Mouse (Mus musculus): ENCODE measurements around the gene Slc47a2. TPM values are rescaled to one million over a fixed set of nuclear protein-coding genes. Genes with fewer than 3 reads are reported as not detected.
"Not testable (repeated sequence)": the region's sequence is repeated elsewhere in the genome, so short reads cannot be mapped to it uniquely, and the experiment has no call there.

The Slc47a2 gene
- polyA plus RNA-seq, 1 experiment, result not detected

DNA sequence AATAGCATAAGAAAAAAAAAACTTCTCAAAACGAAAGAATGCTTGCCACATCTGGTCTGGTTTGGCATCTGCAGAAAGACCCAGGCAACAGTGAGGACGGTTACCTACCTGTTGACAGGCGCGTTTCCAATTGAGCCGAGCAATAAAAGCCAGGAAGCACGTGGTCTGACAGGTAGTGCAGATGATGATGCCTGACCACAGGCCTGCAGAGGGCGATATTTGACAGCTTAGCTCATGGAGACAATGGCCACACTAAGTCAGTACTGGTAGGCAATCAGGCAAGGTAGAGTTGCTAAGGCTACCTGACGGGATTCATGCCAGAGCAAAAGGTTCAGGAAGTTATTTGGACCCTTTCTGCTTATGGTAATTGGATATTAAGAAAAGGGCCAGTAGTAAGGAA is 6.7 kb upstream of the Slc47a2 start:
- WGBS, result 2% methylated on average over 8 of the region's 8 CpGs
- DNase-seq (ENCODE audit: low read depth, low spot score), result peak; percentile 87

DNA sequence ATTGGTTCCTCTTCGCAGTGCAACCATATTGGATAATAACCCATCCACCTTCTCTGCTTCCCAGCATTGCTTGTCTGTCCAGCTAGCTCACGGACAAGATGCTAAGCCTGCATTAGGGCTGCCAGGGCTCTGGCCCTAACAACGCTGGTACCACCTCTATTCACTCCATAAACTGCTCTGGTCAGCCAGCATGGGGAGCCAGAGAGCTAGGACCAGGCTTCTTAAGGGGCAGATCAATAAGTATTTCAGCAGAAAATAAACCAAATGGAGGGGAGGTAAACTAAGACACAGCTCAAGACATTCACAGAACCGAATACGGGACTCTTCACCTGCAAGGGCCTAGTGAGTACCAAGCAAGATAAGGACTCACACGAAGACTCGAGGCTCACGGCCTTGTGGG is 3.5 kb upstream of the Slc47a2 start:
- no peak for DNase-seq (ENCODE audit: low read depth, low spot score)
- WGBS, result 72% methylated on average over 8 of the region's 8 CpGs

- 24% methylated on average over 10 of the region's 10 CpGs for WGBS
- DNase-seq (ENCODE audit: low read depth, low spot score), result no peak
Observed at GRCm38 (mm10) chr11:61341971-61342370, 689 bp downstream of the Slc47a2 start.

DNA sequence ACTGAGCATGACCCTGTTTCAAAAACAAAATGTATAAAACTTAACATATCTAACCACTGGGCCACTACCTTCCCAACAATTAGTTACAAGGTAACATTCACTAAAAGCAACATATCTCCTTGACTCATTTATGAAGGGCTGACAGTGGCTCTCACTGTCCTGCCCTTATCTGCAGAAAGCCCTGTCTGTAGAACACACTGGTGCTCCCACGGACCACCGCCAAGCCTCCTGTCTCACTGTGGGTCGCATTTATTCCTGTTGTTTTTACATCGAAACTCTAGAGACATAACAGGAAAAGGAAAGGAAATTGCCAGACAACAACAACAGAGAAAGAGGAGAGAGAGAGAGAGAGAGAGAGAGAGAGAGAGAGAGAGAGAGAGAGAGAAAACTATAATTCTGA is 1.4 kb downstream of the Slc47a2 start:
- WGBS, result 89% methylated on average over 4 of the region's 4 CpGs
- no peak for DNase-seq (ENCODE audit: low read depth, low spot score)

DNA sequence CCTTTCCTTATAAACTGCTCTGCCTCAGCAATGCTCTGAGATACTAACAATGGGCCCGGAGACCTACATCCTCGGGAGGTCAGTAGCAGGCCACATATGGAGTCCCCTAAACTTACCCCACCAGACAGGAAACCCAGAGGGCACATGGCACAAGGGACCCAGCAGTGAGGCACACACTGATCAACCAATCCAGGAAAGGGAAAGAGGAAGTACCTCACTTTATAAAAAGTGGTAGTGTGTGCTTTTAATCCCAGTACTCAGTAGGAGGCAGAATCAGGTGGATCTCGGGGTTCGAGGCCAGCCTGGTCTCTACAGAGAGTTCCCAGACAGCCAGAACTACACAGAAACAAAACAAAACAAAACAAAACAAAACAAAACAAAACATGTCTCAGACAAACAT is 2.3 kb downstream of the Slc47a2 start:
- 85% methylated on average over 4 of the region's 4 CpGs for WGBS
- DNase-seq (ENCODE audit: low read depth, low spot score), result no peak

GRCm38 (mm10) chr11:61337586-61337985 is 5.1 kb downstream of the Slc47a2 start:
- 54% methylated on average over 10 of the region's 10 CpGs for WGBS
- DNase-seq (ENCODE audit: low read depth, low spot score), result no peak

DNA sequence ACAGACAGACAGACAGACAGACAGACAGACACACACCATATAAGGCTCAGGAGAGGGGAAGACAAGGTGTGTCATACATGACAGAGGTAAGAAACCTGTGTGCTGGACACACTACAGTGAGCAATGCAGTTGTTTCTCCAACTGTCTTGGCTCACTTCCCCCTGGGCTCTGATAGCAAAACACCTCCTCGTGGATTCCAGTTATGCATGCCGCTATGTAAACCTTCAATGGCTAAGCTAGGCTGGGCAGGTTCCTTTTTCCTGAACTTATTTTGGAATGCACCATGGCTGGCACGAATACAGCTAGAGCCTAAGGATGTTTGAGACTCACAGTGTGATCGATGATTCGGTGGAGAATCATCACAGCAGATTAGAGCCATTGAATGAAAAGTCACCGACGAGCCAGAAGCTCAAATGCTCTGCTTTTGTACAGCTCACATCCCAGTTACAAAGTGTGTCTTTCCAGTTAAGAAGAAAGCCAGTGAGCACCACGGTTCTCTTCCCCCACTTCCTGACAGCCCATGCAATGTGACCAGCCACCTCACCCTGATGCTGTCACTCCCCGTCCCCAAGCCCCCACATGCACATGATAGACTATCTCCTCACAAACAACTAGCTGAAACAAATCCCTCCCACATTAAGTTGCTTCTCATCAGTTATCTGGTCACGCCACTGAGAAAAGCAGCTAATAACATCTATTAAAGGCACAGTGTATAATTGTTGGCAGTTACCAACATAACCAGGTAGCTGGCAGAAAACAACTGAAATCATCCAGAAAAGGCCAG is 21.6 kb downstream of the Slc47a2 start:
- 67% methylated on average over 10 of the region's 10 CpGs for WGBS
- DNase-seq (ENCODE audit: low read depth, low spot score), result no peak

GRCm38 (mm10) chr11:61319923-61320567 is 22.6 kb downstream of the Slc47a2 start:
- no peak for DNase-seq (ENCODE audit: low read depth, low spot score)
- WGBS, result 51% methylated on average over 3 of the region's 3 CpGs

- no peak for DNase-seq (ENCODE audit: low read depth, low spot score)
- 31% methylated on average over 12 of the region's 12 CpGs for WGBS
Observed at GRCm38 (mm10) chr11:61319233-61319922, 23.3 kb downstream of the Slc47a2 start.

GRCm38 (mm10) chr11:61316864-61317263 is 25.8 kb downstream of the Slc47a2 start:
- WGBS, result 31% methylated on average over 2 of the region's 2 CpGs
- DNase-seq (ENCODE audit: low read depth, low spot score), result no peak

DNA sequence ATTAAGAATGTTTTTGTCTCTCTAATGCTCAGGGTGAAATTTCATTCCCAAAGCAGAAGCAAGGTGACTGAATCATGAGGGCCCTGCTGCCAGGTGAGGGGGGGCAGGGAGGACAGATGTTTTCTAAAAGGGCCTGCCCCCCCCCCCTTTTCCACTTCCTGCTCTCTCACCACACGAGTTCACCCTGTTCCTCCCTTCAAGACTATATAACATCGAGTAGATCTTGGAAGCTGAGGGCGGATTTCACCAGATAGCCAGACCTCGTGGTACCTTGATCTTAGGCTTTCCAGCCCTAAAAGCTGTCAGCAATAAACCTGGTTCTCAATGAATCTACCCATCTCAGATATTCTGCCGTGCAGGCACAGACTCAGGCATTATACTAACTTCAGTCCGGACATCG is 32.3 kb downstream of the Slc47a2 start:
- no peak for DNase-seq (ENCODE audit: low read depth, low spot score)
- 47% methylated on average over 7 of the region's 7 CpGs for WGBS

DNA sequence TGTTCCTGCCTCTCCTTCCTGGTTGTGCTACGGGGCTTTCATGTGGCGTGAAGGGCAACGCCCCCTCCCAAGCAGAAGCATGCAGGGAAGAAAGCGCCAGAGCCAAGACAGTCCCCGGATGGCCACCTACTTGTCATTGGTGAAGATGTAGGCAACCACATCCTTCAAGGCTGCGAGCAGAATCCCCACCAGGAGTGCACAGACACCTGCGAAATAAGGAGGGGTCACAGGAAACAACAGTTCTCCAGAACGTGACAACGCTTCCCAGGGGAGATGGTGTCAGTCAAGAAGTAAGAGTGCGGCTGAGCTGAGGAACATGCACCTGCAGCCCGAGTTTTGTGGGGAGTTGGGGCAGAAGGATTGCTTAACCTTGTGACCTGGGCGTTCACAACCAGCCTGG is 32.8 kb downstream of the Slc47a2 start:
- 68% methylated on average over 12 of the region's 12 CpGs for WGBS
- no peak for DNase-seq (ENCODE audit: low read depth, low spot score)

- 52% methylated on average over 7 of the region's 7 CpGs for WGBS
- DNase-seq (ENCODE audit: low read depth, low spot score), result no peak
Observed at GRCm38 (mm10) chr11:61307795-61308194, 34.9 kb downstream of the Slc47a2 start.

DNA sequence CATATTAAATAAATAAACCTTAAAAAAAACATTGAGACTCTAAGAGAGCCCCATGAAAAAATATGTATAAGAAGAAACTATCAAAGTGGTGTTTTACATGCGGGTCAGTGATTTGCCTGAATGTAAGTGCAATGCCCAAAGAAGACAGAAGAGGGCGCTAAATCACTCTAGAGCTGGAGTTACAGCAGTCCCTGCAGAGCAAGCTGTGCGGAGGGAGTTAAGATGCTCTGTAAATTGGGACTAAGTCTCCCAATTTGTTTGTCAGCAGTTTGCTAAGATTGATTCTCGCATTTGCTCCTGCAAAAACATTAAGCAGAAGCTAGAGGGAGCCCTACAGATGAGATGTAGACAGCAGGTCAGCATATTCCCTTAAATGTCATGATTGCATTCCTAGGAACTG is 37.3 kb downstream of the Slc47a2 start:
- no peak for DNase-seq (ENCODE audit: low read depth, low spot score)
- WGBS, result 84% methylated on average over 4 of the region's 4 CpGs

GRCm38 (mm10) chr11:61304535-61304934 is 38.1 kb downstream of the Slc47a2 start:
- WGBS, result 96% methylated on average over 6 of the region's 10 CpGs
- not testable (repeated sequence) for DNase-seq (ENCODE audit: low read depth, low spot score)

DNA sequence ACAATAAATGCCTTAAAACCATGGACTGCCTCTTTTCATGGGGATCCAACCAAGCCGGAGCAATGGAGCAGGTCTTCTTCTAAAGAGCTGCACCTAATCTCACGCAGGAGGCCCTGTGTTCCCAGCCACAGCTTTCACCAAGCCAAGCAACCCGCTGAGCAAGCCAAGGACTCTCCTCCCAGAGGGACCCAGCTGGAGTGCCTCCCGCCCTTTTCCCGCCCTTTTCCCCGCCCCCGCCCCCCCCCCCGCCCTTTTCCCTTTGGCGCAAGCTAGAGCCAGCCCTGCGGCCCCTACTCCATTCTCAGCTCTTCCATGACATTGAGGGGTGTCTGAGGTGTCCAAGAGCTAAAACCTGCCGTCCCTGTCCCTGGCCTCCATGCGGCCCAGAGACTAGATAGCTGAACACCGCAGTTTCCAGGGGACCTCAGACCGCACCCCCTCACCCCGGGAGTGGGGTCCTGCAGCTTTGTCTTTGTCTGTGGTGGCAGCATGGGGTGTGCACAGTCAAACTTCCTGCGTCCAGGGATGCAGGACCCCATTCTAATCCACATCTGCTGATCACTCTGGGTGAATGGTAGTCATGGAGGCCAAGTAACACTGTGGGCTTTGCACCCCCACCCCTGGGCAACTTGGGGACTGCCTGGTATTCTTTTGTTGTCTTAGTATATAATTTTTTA is 41.8 kb downstream of the Slc47a2 start:
- WGBS, result 35% methylated on average over 14 of the region's 16 CpGs
- no peak for DNase-seq (ENCODE audit: low read depth, low spot score)

DNA sequence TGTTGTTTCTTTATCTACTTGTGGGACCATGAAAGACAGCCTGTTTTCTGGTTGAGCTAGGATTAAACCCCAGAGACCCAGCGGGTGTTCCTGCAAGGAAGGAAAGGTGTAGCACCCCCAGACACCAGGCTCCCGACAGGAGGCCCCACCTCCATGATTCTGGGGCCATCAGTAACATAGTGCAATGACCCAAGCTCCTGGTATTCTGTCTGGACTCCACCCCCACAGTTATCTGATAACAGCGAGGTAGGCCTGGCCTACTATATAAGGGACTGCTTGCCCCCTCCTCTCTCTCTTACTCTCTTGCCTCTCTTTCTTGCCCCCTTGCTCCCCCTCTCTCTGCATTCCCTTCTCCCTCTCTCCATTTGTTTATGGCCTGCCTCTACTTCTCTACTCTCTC is 42.5 kb downstream of the Slc47a2 start:
- 66% methylated on average over 3 of the region's 3 CpGs for WGBS
- no peak for DNase-seq (ENCODE audit: low read depth, low spot score)

- DNase-seq (ENCODE audit: low read depth, low spot score), result peak; percentile 18
- 16% methylated on average over 2 of the region's 2 CpGs for WGBS
Observed at GRCm38 (mm10) chr11:61297901-61298300, 44.8 kb downstream of the Slc47a2 start.

DNA sequence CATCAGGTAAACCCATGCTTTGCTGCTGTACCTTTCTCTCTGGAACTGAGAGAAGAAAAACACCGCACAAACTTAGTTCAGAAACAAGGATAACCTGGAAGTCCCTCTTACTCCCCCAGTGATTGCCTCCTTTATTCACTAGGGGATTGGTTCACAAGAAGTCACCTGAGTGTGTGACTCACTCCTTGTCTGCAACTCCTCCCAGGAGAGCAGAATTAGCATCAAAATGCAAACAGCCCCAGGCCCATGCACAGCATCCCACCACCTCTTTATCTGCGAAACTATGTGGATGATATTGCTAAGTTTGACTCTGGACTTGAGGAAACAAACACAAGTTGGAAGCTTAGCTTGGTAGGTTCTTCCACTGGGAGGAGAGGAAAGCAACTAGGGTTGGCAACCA is 45.3 kb downstream of the Slc47a2 start:
- 94% methylated on average over 2 of the region's 2 CpGs for WGBS
- no peak for DNase-seq (ENCODE audit: low read depth, low spot score)

DNA sequence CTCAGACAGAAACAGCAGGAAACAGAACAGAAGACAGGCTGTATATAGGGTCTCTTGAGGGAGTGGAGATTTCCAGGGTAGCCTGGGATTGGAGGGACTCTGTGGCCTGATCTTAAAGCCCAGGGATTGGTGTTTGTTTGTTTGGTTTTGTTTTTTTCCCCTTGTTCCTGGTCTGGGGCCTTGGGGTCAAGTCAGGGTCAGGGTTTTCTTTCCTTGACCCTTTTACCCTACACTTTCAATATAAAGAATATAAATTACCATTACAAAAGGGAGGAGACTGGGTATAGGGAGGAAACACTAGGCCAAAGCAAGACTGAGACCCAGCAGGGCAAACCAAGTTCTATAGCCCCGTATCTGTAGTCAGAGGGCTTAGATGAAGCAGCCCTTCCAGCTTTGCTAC is 46.1 kb downstream of the Slc47a2 start:
- DNase-seq (ENCODE audit: low read depth, low spot score), result no peak
- WGBS, result 92% methylated on average over 1 of the region's 1 CpGs

All from large intestine, adult 2 months (tissue).